Mouse (Mus musculus) embryonic fibroblast, embryonic 13.5 days (primary cell): ENCODE results near the gene Cga.

Experiments
- CTCF ChIP-seq: IDR thresholded peaks from 2 replicates; pipeline ENCODE4 v1.5.1; 2011; ENCODE audit warnings: mild to moderate bottlenecking, control low read depth, low read length, moderate library complexity, borderline replicate concordance; ENCODE audit not compliant: insufficient read depth
- POLR2A ChIP-seq: IDR thresholded peaks from 2 replicates; pipeline ENCODE4 v1.6.1; 2011; ENCODE audit warnings: low read depth, mild to moderate bottlenecking, control low read depth, low read length, moderate library complexity

DNA sequence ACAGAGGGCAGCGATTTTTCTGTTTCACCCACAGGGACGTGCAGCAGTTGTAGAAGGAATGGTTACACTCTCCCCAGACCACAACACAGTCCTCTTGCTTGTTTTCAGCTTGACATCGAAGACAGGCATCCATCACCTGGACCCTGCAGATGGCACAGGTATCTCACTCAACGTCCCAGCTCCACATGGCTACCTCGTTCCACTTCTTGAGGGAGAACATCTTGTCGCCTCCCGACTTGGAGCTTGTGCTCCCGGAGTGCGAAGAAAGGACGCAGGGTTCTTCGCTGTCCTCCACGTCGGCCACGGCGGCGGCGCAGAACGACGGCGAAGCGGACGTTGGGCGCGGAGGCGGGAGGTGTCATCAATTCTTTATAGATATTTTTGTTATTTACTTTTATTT is 47.5 kb downstream of the Cga start:
- TF ChIP-seq POLR2A: no peak
- TF ChIP-seq CTCF: no peak
